Mouse (Mus musculus): ENCODE measurements around the gene Prom1. TPM values are rescaled to one million over a fixed set of nuclear protein-coding genes. Genes with fewer than 3 reads are reported as not detected.
A peak's percentile ranks its signal among the peaks of the same experiment; 100 is the strongest.

The Prom1 gene
- polyA plus RNA-seq, 1 experiment = 3.9 TPM

GRCm38 (mm10) chr5:44080276-44081054 is 21.4 kb downstream of the Prom1 start:
- no peak for DNase-seq (ENCODE audit: low spot score)

GRCm38 (mm10) chr5:44075432-44075831 is 26.4 kb downstream of the Prom1 start:
- DNase-seq (ENCODE audit: low spot score) = no peak

GRCm38 (mm10) chr5:44073634-44074033 is 28.2 kb downstream of the Prom1 start:
- DNase-seq (ENCODE audit: low spot score) = no peak

GRCm38 (mm10) chr5:44070529-44071133 is 31.2 kb downstream of the Prom1 start:
- no peak for DNase-seq (ENCODE audit: low spot score)

GRCm38 (mm10) chr5:44058258-44058657 is 43.6 kb downstream of the Prom1 start:
- DNase-seq (ENCODE audit: low spot score) = no peak

GRCm38 (mm10) chr5:44050213-44050612 is 51.6 kb downstream of the Prom1 start:
- no peak for DNase-seq (ENCODE audit: low spot score)

GRCm38 (mm10) chr5:44049395-44049976 is 52.3 kb downstream of the Prom1 start:
- no peak for DNase-seq (ENCODE audit: low spot score)

GRCm38 (mm10) chr5:44048568-44049363 is 53.1 kb downstream of the Prom1 start:
- DNase-seq (ENCODE audit: low spot score) = no peak

- DNase-seq (ENCODE audit: low spot score) = no peak
Observed at GRCm38 (mm10) chr5:44041725-44042124, 60.1 kb downstream of the Prom1 start.

- no peak for DNase-seq (ENCODE audit: low spot score)
Observed at GRCm38 (mm10) chr5:44041056-44041455, 60.8 kb downstream of the Prom1 start.

GRCm38 (mm10) chr5:43998295-43998989 is 103.4 kb downstream of the Prom1 start:
- no peak for DNase-seq (ENCODE audit: low spot score)

- no peak for DNase-seq (ENCODE audit: low spot score)
Observed at GRCm38 (mm10) chr5:43997626-43998025, 104.2 kb downstream of the Prom1 start.

GRCm38 (mm10) chr5:43996162-43996561 is 105.7 kb downstream of the Prom1 start:
- no peak for DNase-seq (ENCODE audit: low spot score)

- no peak for DNase-seq (ENCODE audit: low spot score)
Observed at GRCm38 (mm10) chr5:43994981-43995380, 106.9 kb downstream of the Prom1 start.

- peak; percentile 41 for DNase-seq (ENCODE audit: low spot score)
Observed at GRCm38 (mm10) chr5:43990316-43990715, 111.5 kb downstream of the Prom1 start.

GRCm38 (mm10) chr5:43989017-43989416 is 112.8 kb downstream of the Prom1 start:
- no peak for DNase-seq (ENCODE audit: low spot score)

- no peak for DNase-seq (ENCODE audit: low spot score)
Observed at GRCm38 (mm10) chr5:43986212-43986611, 115.6 kb downstream of the Prom1 start.

GRCm38 (mm10) chr5:43982896-43983295 is 118.9 kb downstream of the Prom1 start:
- no peak for DNase-seq (ENCODE audit: low spot score)

- no peak for DNase-seq (ENCODE audit: low spot score)
Observed at GRCm38 (mm10) chr5:43981620-43982019, 120.2 kb downstream of the Prom1 start, which contains the start of gene Fgfbp1. Gene Fgfbp1 (minus strand): TSS chr5:43981779.

GRCm38 (mm10) chr5:43980397-43980796 is 121.4 kb downstream of the Prom1 start:
- DNase-seq (ENCODE audit: low spot score) = no peak

GRCm38 (mm10) chr5:43976821-43977561 is 124.8 kb downstream of the Prom1 start:
- DNase-seq (ENCODE audit: low spot score) = no peak

Measured in urinary bladder, adult 2 months (tissue).